Mouse (Mus musculus) cortical plate, adult 2 months (tissue): ENCODE data around the gene Vldlr.

Source experiments
- CTCF ChIP-seq: fragments of 200-500 bp; IDR thresholded peaks from 2 replicates; pipeline ENCODE4 v1.5.1; 2011; ENCODE audit warnings: mild to moderate bottlenecking, control low read depth, low read length; ENCODE audit not compliant: insufficient read depth; ENCODE audit errors: extremely low read depth
- POLR2A ChIP-seq: fragments of 200-500 bp; IDR thresholded peaks from 2 replicates; pipeline ENCODE4 v1.6.1; 2011; ENCODE audit warnings: mild to moderate bottlenecking, low read length, control low read depth; ENCODE audit not compliant: insufficient read depth; ENCODE audit errors: extremely low read depth

GRCm38 (mm10) chr19:27218561-27219262, 2.4 kb downstream of the Vldlr start:
- no peak for TF ChIP-seq CTCF
- peak; percentile 36; the same call in 1 of the 2 replicates for TF ChIP-seq POLR2A
